In genomic region chr10:21826793-21827504, GRCm38 (mm10) we compare ENCODE assay signal across 13 mouse cellular contexts. TPM values are rescaled to one million over a fixed set of nuclear protein-coding genes. Genes with fewer than 3 reads are reported as not detected.
DNase-seq lines count a peak whose midpoint lies in the region; ATAC-seq and TF ChIP-seq lines count a peak whose summit lies in the region.
"Had no signal": no experiment of that assay in that cellular context is flagged by ENCODE, and none has a peak within 500 bp of the region (broad histone marks: within the 10 kb centered on the region; RNA-seq: fewer than 3 reads in every experiment).

No protein-coding gene starts in this region.

- no peak for TF ChIP-seq POLR2A in spleen, adult 2 months (IDR thresholded peaks at IDR 0.05; ENCODE audit: low read depth, low read length)
- TF ChIP-seq POLR2A in bone marrow macrophage, adult 2 months (IDR thresholded peaks at IDR 0.05; ENCODE audit: borderline replicate concordance, low read depth, low read length) = no peak

- DNase-seq in spleen, adult 2 months (ENCODE audit: low read depth in 1 of 2, low spot score in 2 of 2) = no peak
- DNase-seq in spleen, adult 18-20 months = no peak
- peak; percentile 77 for DNase-seq in yolk sac, embryonic 10.5 days (ENCODE audit: low spot score)
- DNase-seq in natural killer cell, adult 2 months (ENCODE audit: low spot score in 2 of 2) = no peak
- DNase-seq in left cerebral cortex, adult 8-10 months (ENCODE audit: low spot score in 2 of 2) = no peak
- no peak for DNase-seq in frontal cortex, postnatal 36 days (ENCODE audit: low spot score in 2 of 2)
- DNase-seq: cerebellum, adult 9-11 months had no signal

- no peaks in the 10 kb centered on the region for H3K27me3 ChIP-seq in spleen, adult 2 months (ENCODE audit: control insufficient read depth, insufficient read depth, low read length)
- H3K27me3 ChIP-seq: midbrain, embryonic 12.5 days; neural tube, embryonic 15.5 days had no signal

- 24% methylated on average over 5 of the region's 5 CpGs for WGBS in spleen, adult 2 months

- H3K27ac ChIP-seq in spleen, adult 2 months (ENCODE audit: insufficient read depth, low read length) = peak overlapping the region; percentile 53; the same call in 1 of the 2 replicates
- peak overlapping the region; percentile 81 for H3K27ac ChIP-seq in bone marrow macrophage, adult 2 months (ENCODE audit: insufficient read depth, low read depth, low read length)
- H3K27ac ChIP-seq: midbrain, embryonic 12.5 days; neural tube, embryonic 15.5 days had no signal

- TF ChIP-seq CTCF in spleen, adult 2 months (IDR thresholded peaks at IDR 0.05; ENCODE audit: extremely low read depth, insufficient read depth, insufficient read length, insufficient replicate concordance) = no peak
- TF ChIP-seq CTCF in bone marrow macrophage, adult 2 months (IDR thresholded peaks at IDR 0.05; ENCODE audit: low read depth, low read length) = no peak

- H3K4me1 ChIP-seq in spleen, adult 2 months (ENCODE audit: control insufficient read depth, insufficient read depth, insufficient read length) = peaks cover 4% of the 10 kb centered on the region; the same call in 1 of the 2 replicates
- peaks cover 7% of the 10 kb centered on the region; the same call in 1 of the 2 replicates for H3K4me1 ChIP-seq in bone marrow macrophage, adult 2 months (ENCODE audit: control insufficient read depth, insufficient read depth, low read length)

- H3K4me3 ChIP-seq in spleen, adult 2 months (ENCODE audit: extremely low read depth, insufficient read depth, insufficient read length) = no peak overlapping the region
- peak overlapping the region; percentile 29; the same call in 1 of the 2 replicates for H3K4me3 ChIP-seq in bone marrow macrophage, adult 2 months (ENCODE audit: insufficient read depth, low read length)
- H3K4me3 ChIP-seq: erythroblast, embryonic 14.5 days; midbrain, embryonic 12.5 days; neural tube, embryonic 15.5 days had no signal

- H3K36me3 ChIP-seq in spleen, adult 2 months (ENCODE audit: control insufficient read depth, insufficient read depth, low read length) = no peaks in the 10 kb centered on the region
- H3K36me3 ChIP-seq: midbrain, embryonic 12.5 days; neural tube, embryonic 15.5 days had no signal

- ATAC-seq in megakaryocyte, adult 5-6 weeks (ENCODE audit: poor library complexity, severe bottlenecking) = peak; percentile 69
- ATAC-seq: hindbrain, embryonic 16.5 days had no signal

RNA-seq across cellular contexts. Expression of gene Sgk1, which starts 55.0 kb away (rescaled TPM):
- polyA plus RNA-seq in spleen, adult 2 months (2012; rRNA removed) = 13.7 and 15.8 TPM in 2 replicates
- polyA plus RNA-seq in bone marrow macrophage, adult 2 months (2012; ENCODE audit: insufficient read depth, insufficient read length, missing spikeins) = 80.9 and 82.6 TPM in 2 replicates
- total RNA-seq in megakaryocyte, adult 5-6 weeks (2015) = 27.2 and 31.3 TPM in 2 replicates
- 43.9 and 48.3 TPM in 2 replicates for total RNA-seq in megakaryocyte, adult 5-6 weeks (2017)
- 100 to 1,000 TPM; 107 to 165 (median 138) TPM for total RNA-seq in left cerebral cortex, adult 8-10 months (2022)
